Mouse (Mus musculus) C2C12 (cell line): ENCODE results near the gene Glrp1.

Experiments used
- CEBPB ChIP-seq: IDR thresholded peaks from one replicate; pipeline ENCODE4 v1.6.1; 2011; ENCODE audit warnings: low read depth, mild to moderate bottlenecking, control low read depth, moderate library complexity
- CTCF ChIP-seq: IDR thresholded peaks from one replicate; pipeline ENCODE4 v1.5.1; 2011; ENCODE audit not compliant: control insufficient read depth, insufficient read depth, insufficient read length
- FOSL1 ChIP-seq: IDR thresholded peaks from one replicate; pipeline ENCODE4 v1.8.0; 2011; ENCODE audit warnings: mild to moderate bottlenecking, low read length; ENCODE audit not compliant: poor library complexity, insufficient read depth, severe bottlenecking
- MAX ChIP-seq: IDR thresholded peaks from one replicate; pipeline ENCODE4 v1.6.1; 2011; ENCODE audit warnings: mild to moderate bottlenecking, control low read depth
- MYOG ChIP-seq: IDR thresholded peaks from one replicate; pipeline ENCODE4 v1.6.1; 2011; ENCODE audit not compliant: control insufficient read depth, insufficient read length; ENCODE audit errors: extremely low read depth
- USF1 ChIP-seq: IDR thresholded peaks from one replicate; pipeline ENCODE4 v1.6.1; 2011; ENCODE audit warnings: low read depth, mild to moderate bottlenecking, control low read depth, moderate library complexity

- TF ChIP-seq CEBPB = no peak
- TF ChIP-seq CTCF = no peak
- no peak for TF ChIP-seq MAX
- no peak for TF ChIP-seq USF1
- no peak for TF ChIP-seq MYOG
- TF ChIP-seq FOSL1 = no peak
These were observed 31.7 kb downstream of the Glrp1 start for GRCm38 (mm10) chr1:88478205-88478604.
